Mouse (Mus musculus) hindbrain, postnatal 0 days (tissue): ENCODE measurements around the gene Crebrf. TPM values are rescaled to one million over a fixed set of nuclear protein-coding genes. Genes with fewer than 3 reads are reported as not detected.
A peak's percentile ranks its signal among the peaks of the same experiment; 100 is the strongest.

Experiments
- ATAC-seq: fragments of 200-750 bp; cut with Nextera tagmentation; 2 replicates; pipeline ENCODE4 v1.8.0; 2017; ENCODE audit warnings: mild to moderate bottlenecking, moderate TSS enrichment, moderate library complexity
- DNase-seq: peaks from one replicate; pipeline ENCODE4 v3.0.0-alpha.2; 2015; ENCODE audit warnings: low spot score
- H3K27ac ChIP-seq: fragments of 300-500 bp; sonication (generic); 2 replicates; pipeline ENCODE4 v1.5.1; 2014; ENCODE audit warnings: mild to moderate bottlenecking
- H3K27me3 ChIP-seq: fragments of 300-500 bp; sonication (generic); 2 replicates; pipeline ENCODE4 v1.6.1; 2014; ENCODE audit warnings: low read length, mixed read lengths; ENCODE audit not compliant: insufficient read depth
- H3K36me3 ChIP-seq: fragments of 300-500 bp; sonication (generic); 2 replicates; pipeline ENCODE4 v1.6.1; 2014; ENCODE audit warnings: low read length, mixed read lengths; ENCODE audit not compliant: insufficient read depth
- H3K4me1 ChIP-seq: fragments of 300-500 bp; sonication (generic); 2 replicates; pipeline ENCODE4 v1.6.1; 2014; ENCODE audit warnings: antibody characterized with exemption, low read length, mixed read lengths; ENCODE audit not compliant: insufficient read depth
- H3K4me2 ChIP-seq: fragments of 300-500 bp; sonication (generic); 2 replicates; pipeline ENCODE4 v1.6.1; 2014; ENCODE audit warnings: low read depth, mild to moderate bottlenecking, low read length, moderate library complexity, mixed read lengths
- H3K4me3 ChIP-seq: fragments of 300-500 bp; sonication (generic); 2 replicates; pipeline ENCODE4 v1.5.1; 2014; ENCODE audit warnings: low read length
- H3K9ac ChIP-seq: fragments of 300-500 bp; sonication (generic); replicated peaks from 2 replicates; pipeline ENCODE4 v1.6.1; 2014; ENCODE audit warnings: mild to moderate bottlenecking, low read length, moderate library complexity, mixed read lengths
- H3K9me3 ChIP-seq: fragments of 300-500 bp; sonication (generic); 2 replicates; pipeline ENCODE4 v1.6.1; 2016; ENCODE audit warnings: low read length, mixed read lengths
- CTCF ChIP-seq: IDR thresholded peaks from 2 replicates; pipeline ENCODE4 v1.5.1; 2016; ENCODE audit warnings: antibody characterized with exemption, control low read depth, low read depth
- WGBS: fragments of 180-500 bp; shearing (Covaris S2); extraction: QIAGEN DNeasy Blood & Tissue Kit; methylation state at CpG from one replicate; pipeline ENCODE4 v1.1.7; 2014; 5-methylcytosine and 5-hydroxymethylcytosine counted together
- polyA plus RNA-seq: library from polyadenylated mRNA; unstranded; fragments of >200 nt; fragmentation: Nextera tagmentation; extraction: Ambion mirVana; gene quantifications from 2 replicates; pipeline ENCODE4 v1.2.1, GENCODE M21; 2015
- total RNA-seq: library from RNA; depleted of rRNA; stranded (reverse); fragments of >200 nt; gene quantifications from 2 replicates; pipeline ENCODE4 v1.2.3, GENCODE M21; 2014

Gene Crebrf
- total and polyA plus RNA-seq, 2 experiments from 2014 or later = 11.7 to 17.7 TPM

- no peak overlapping the region for H3K9ac ChIP-seq
- no peak overlapping the region for H3K27ac ChIP-seq
- DNase-seq (peak; percentile 3), ATAC-seq (no peak)
- no peaks in the 10 kb centered on the region; the same call in 1 of the 2 replicates for H3K4me1 ChIP-seq
- H3K9me3 ChIP-seq = no peaks in the 10 kb centered on the region
- no peaks in the 10 kb centered on the region for H3K27me3 ChIP-seq
- 22% methylated on average over 10 of the region's 10 CpGs for WGBS
- H3K4me2 ChIP-seq = no peak overlapping the region
- no peak for TF ChIP-seq CTCF
- H3K4me3 ChIP-seq = no peak overlapping the region
- peaks cover 4% of the 10 kb centered on the region; the same call in 1 of the 2 replicates for H3K36me3 ChIP-seq
These were observed 60.8 kb downstream of the Crebrf start for GRCm38 (mm10) chr17:26776211-26776610.

DNA sequence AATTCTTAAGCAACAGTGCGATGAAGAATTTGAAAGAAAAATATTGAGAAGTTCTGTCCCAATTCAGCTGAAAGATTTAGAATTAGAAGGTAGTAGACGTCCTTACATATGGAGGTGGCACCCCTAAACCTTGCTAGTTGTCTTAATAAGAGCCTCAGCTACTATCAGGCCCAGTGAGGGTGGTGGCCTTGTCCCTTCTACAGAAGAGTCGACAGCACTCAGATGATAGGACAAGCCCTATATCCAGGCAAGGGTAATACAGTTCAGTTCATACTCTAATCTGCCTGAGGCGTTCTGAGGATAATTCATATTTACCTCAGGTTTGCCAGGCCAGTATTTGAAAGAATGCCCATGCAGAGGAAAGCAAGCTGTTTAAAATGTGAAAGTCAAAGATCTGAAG, 62.6 kb downstream of the Crebrf start:
- 94% methylated on average over 4 of the region's 4 CpGs for WGBS
- no peaks in the 10 kb centered on the region for H3K27me3 ChIP-seq

DNA sequence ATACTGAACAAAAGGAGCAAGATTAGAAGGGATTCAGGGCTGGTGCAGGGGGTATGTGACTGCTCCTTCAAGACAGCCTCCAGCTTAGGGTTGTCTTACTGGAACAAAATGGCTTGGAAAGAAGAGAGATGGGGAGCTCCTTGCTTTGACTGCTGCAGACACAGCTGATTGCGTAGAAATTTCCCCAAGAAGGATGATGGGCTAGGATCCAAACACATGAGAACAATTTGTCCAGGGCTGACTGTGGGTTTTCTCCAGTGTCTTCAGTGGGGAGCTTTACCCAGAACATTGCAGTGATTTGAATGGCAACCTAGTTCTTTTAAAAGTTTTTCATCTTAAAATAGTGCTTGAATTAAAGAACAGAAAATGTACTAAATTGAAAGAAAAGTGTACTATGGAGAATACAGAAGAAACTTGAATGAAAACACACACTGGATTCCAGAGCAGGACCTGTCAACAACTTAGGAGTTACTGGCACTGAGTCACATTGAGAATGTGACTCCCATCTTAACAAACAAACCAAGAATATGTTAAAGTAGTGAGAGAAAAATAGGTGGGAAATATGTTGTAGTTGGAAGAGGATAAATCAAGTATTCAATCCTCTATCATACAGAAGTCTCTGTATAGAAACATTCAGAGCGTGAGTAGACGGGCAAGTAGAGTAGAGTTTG, 63.1 kb downstream of the Crebrf start:
- TF ChIP-seq CTCF = no peak
- 84% methylated on average over 3 of the region's 3 CpGs for WGBS
- Histone ChIP-seq H3K27me3 (no peaks in the 10 kb centered on the region), H3K4me1 (peaks cover 5% of the 10 kb centered on the region), H3K9me3 (no peaks in the 10 kb centered on the region), H3K27ac (no peak overlapping the region), H3K36me3 (peaks cover 3% of the 10 kb centered on the region; the same call in 1 of the 2 replicates), H3K4me3 (no peak overlapping the region), H3K4me2 (no peak overlapping the region), H3K9ac (no peak overlapping the region)
- ATAC-seq (no peak), DNase-seq (no peak)

More for the DNA sequence above, 62.6 kb downstream of the Crebrf start:
- no peak overlapping the region for H3K4me2 ChIP-seq
- no peak for ATAC-seq
- no peaks in the 10 kb centered on the region for H3K9me3 ChIP-seq
- H3K9ac ChIP-seq = no peak overlapping the region
- TF ChIP-seq CTCF = no peak
- H3K4me1 ChIP-seq = peaks cover 5% of the 10 kb centered on the region
- no peaks in the 10 kb centered on the region for H3K36me3 ChIP-seq
- no peak overlapping the region for H3K27ac ChIP-seq
- H3K4me3 ChIP-seq = no peak overlapping the region
- DNase-seq = no peak

GRCm38 (mm10) chr17:26779471-26779870, 64.0 kb downstream of the Crebrf start:
- H3K4me3 ChIP-seq = no peak overlapping the region
- H3K4me1 ChIP-seq = peaks cover 5% of the 10 kb centered on the region
- H3K27me3 ChIP-seq = no peaks in the 10 kb centered on the region

GRCm38 (mm10) chr17:26780750-26781571, 65.5 kb downstream of the Crebrf start, which contains the start of gene Bnip1:
Gene Bnip1 (plus strand): TSS chr17:26781066.
- peak within 1 kb of the TSS; percentile 95 for H3K4me2 ChIP-seq
- peaks cover 19% of the 10 kb centered on the region for H3K36me3 ChIP-seq
- H3K9me3 ChIP-seq = no peaks in the 10 kb centered on the region
- H3K9ac ChIP-seq = peak within 1 kb of the TSS; percentile 80
- no peak for TF ChIP-seq CTCF
- ATAC-seq = peak; percentile 87
- peaks cover 5% of the 10 kb centered on the region for H3K4me1 ChIP-seq
- H3K27me3 ChIP-seq = no peaks in the 10 kb centered on the region
- under 1% methylated on average over 42 of the region's 42 CpGs for WGBS
- H3K4me3 ChIP-seq = peak within 1 kb of the TSS; percentile 73
- peak; percentile 91 for DNase-seq
- H3K27ac ChIP-seq = peak within 1 kb of the TSS; percentile 62

More at GRCm38 (mm10) chr17:26779471-26779870, 64.0 kb downstream of the Crebrf start:
- Histone ChIP-seq H3K9ac (no peak overlapping the region), H3K4me2 (no peak overlapping the region), H3K27ac (no peak overlapping the region), H3K9me3 (no peaks in the 10 kb centered on the region), H3K36me3 (peaks cover 12% of the 10 kb centered on the region)
- ATAC-seq (no peak), DNase-seq (no peak)
- 94% methylated on average over 2 of the region's 2 CpGs for WGBS
- TF ChIP-seq CTCF = no peak

DNA sequence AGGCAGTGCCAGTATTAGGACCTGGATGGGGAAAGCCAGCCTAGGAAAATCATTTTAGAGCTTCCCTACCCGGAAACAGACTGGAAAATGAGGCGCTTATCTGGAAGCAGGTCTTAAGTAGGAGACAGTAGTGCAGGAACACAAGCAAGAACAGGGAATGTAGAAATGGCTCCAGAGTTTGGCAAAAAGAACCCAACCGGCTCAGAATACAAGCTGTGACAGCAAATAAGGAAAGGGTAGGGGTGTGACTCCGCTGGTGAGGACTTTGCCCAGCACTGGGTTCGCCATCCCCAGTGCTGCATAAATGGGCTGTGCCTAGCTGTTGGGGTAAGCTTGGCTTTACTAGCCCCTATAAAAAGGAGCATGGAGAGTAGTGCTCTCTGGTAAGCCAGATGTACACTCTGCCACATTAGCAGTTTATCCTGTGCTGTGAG, 66.2 kb downstream of the Crebrf start:
- Histone ChIP-seq H3K9ac (peak overlapping the region; percentile 80), H3K27me3 (no peaks in the 10 kb centered on the region), H3K27ac (peak overlapping the region; percentile 62; the same call in 1 of the 2 replicates), H3K4me2 (peak overlapping the region; percentile 95), H3K36me3 (peaks cover 22% of the 10 kb centered on the region), H3K4me1 (peaks cover 5% of the 10 kb centered on the region), H3K4me3 (peak overlapping the region; percentile 73), H3K9me3 (no peaks in the 10 kb centered on the region)
- TF ChIP-seq CTCF = no peak
- ATAC-seq (no peak), DNase-seq (no peak)
- WGBS = 16% methylated on average over 5 of the region's 5 CpGs
